Mouse (Mus musculus) induced T-regulatory cell, adult 2 months (primary cell): ENCODE results near the gene Dnajc25.

ENCODE experiments used
- DNase-seq: peaks from one replicate; pipeline ENCODE4 v3.0.0-alpha.2; 2012; ENCODE audit warnings: low read depth

Gene Dnajc25

DNA sequence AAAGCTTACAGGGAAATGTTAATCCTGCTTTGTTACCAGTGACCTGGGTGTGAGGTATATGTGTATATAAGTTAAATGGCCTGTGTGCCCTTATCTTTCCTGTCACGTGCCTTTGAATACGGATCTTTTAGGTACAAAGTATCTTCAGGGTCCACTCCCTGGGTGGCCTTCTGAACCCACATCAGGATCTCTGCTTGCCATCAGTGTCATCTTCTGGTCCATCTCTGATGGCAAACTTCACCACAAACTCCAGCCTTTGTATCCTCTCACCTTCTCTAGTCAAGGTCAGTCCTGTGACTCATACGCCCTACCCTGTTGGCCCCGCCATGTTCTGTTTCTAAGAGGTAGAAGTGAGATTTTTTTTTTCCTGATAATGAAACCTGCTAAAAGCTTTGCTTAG lies at the start of gene Dnajc25:
Dnajc25 (plus strand) TSS at position 301 of the 400 bp plus-strand sequence.
- DNase-seq = no peak

DNA sequence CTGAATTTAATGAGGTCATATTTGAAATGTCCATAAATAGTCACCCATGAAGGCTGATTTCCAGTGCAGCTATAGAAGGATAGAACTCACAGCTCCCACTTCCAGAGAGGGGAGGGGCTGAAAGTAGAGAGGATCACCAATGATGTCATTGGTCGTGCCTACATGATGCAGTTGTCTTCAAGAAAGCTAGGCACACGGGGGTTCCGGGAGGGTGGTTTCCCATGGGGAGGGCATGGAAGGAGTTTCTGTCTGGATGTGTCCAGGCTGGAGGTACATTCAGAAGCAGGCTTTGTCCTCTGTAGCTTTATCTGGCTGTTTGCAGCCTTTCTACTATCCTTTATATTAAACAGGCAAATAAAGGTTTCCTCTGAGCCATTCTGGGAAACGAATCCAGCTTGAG lies 46.5 kb upstream of the Dnajc25 start:
- no peak for DNase-seq

DNA sequence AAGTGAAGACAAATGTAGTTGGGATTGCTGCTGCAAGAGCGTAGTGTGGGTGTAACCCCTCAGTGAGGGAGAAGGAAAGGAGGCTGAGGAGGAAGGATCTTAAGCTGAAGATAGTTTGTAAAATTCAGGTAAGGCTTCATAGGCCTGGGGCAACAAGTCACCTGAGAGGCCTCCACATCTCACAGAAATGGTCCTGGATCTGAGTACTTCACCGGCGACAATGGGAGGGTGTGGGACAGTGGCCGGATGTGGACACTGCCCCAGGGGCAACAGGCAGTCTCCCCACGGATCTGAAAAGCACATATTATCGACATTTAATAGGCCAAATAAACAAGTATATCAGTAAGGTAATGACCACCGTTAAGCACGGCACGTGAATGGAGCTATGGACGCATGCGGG lies 42.2 kb upstream of the Dnajc25 start:
- no peak for DNase-seq

DNA sequence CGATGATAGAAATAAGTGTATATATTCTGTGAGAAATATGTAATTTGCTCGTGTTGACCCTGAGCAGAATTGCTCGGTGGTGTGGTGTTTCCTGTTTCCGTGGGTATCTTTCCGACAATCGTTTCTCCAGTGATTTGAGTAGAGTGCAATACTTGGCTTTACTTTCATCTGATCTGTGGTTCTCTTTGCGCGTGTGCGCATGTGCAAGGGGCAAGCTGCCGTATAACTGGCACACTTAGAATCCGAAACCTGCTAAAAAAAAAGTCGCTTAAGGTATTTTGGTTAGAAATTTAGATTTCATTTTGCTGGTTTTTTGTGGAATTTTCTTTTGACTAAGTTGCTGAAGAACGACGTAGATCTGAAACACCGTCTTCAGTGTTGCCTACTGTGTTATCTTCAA lies 33.1 kb upstream of the Dnajc25 start:
- DNase-seq = no peak

DNA sequence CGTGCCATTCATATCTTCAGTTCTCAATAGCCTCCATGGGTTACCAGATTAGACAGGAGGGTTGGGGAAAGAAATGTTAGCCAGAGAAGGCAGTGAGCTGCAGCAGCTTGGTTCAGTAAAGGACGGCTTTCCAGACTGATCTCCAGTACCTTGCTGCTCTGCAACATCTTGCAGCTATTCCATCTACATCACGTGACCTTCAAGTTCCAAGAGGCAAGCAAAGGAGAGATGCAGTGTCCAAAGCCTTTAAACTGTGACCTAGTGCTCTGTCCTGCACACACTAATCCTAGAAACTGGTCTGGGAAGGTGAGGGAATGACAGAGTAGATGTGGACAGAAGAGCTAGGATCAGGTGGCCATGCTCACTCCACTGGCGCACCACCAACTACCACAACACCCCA lies 31.6 kb upstream of the Dnajc25 start:
- DNase-seq = no peak

DNA sequence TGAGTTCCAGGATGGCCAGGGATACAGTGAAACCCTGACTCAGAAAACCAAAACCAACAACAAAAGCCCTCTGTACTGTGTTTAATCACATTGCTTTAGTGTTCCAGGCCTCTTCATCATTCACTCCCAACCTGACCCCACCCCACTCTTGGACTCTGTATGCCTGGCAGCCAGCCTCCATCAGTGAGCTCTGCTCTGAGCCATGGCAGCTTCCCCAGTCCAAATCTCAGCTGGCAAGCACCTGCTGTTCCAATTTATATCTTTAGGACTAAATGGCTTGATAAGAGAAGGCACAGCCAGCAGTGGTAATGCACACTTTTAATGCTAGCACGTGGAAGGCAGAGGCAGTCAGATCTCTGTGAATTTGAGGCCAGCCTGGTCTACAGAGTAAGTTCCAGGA lies 29.7 kb upstream of the Dnajc25 start:
- DNase-seq = no peak

DNA sequence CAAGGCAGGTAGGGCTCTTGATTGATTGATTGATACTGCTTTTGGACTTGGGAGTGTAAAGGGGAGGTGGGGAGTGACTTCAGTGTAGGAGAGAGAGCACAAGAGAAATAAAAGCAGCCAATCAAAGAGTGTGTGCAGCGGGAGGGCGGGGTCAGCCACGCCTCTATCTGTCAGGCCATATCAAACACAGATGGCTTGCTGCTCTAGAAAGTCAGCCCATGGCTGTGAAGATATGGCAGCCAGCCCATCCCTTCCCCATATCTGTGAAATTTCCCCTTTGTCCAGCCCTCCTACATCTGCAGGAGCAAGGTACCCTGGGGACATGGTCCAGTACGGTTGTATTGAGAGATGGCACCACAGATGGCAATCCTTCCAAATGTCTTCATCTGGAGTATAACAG lies 24.2 kb upstream of the Dnajc25 start:
- no peak for DNase-seq

DNA sequence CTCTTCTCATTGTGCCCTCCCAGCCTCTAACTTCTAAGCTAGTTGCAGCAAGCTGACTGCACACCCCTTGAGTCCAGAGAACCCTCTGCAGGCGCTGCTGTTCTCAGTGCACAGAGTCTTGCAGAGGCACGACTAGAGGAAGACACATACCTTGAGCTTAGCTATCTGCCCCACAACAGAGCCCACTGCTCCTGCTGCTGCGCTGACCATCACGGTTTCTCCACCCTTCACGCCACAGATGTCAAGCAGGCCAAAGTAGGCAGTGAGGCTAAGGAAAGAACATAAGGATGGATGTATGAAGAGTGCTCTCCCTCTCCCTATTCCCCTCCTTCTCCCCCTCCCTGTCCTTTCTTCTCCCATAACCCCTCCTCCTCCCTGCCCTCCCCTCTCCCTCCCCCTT lies 19.2 kb upstream of the Dnajc25 start:
- no peak for DNase-seq

DNA sequence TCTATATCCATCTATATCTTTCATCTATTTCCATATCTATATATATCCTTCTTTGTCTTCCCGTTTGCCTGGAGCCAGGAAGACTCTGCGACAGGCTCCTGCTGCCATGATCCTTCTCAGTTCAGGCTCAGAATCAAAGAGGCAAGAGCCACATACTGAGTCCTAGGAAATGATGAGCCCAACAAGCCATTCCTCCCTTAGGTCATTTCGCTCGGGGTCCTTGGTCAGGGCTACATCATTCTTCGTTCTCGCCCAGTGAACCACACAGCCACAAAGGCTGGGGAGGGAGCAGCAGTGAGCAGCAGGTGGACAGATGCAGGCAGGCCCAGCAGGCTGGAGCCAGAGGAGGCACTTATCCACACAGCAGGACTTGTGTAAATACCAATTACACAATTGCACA lies 13.4 kb upstream of the Dnajc25 start:
- DNase-seq = no peak

DNA sequence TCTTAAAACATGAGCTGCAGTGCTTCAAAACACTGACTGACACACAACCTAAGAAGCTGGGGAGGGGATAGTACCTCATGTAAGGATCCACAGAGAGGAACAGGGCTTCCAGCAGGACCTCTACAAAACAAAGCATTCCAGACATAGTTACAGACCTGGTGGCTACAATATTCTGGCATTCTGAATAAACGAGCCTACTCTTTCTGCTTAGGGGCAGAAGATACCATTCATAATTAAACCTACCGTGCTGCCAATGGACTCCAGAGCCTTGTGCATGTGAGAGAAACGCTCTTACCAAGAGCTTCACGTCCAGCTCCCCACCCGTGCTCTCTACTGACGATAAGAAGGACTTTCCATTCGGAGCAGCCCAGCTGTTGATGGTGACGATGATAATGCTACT lies 12.1 kb upstream of the Dnajc25 start:
- DNase-seq = no peak

DNA sequence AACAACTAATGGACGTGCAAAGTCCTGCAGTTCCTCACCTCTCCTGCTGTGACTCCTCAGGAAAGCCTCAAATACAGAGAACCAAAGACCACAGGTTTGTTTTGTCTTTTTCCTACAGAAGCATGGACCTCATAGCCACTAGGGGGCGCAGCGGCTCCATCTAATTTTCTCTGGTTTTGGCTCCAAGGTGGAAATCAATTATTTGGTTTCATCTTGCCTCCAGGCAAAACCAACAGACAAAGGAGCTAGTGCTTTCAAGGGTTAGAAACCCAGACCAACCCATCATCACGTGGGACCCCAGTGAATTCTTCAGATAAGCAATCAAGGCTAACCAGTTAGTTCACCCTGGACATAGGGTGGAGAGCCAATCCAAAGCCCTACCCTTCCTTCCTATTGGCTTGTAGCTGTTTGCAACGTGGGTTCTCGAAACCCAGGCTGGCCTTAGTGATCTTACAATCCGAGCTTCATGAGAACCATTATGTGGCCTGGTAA lies 9.7 kb upstream of the Dnajc25 start:
- peak; percentile 89 for DNase-seq

DNA sequence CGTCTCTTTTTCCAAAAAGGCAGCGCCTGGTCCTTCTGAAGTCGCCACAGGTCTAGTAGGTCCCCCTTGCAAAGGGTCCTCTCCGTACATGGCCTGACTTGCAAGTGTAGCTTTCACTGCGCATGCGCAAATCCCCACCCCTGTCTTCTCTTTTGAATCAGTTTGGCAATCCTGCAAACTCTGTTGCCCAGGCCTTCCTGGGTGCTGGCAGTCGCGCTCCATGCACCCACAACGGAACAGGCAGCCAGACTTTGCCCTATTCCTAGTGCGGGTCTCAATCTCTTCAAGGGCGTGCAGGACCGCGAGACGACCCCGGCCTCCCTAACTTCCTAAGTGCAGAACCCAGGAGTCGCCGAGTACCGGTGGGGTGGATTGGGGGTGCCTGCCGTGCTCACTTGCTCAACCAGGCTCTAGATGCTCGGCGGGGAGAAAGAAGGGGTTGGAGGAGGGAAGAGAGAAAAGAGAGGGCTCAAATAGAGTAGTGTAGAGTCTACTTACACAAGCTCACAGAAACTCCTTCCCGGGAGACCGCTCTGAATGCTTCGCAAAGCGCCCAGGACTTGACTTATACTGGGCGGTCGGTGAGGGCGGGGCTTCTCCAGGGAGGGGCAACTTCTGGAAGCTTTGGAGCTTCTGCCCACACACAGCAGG lies 8.2 kb upstream of the Dnajc25 start, which contains the start of gene Ptgr1:
Ptgr1 (minus strand) TSS at position 580 of the 651 bp plus-strand sequence.
- DNase-seq = peak; percentile 87

DNA sequence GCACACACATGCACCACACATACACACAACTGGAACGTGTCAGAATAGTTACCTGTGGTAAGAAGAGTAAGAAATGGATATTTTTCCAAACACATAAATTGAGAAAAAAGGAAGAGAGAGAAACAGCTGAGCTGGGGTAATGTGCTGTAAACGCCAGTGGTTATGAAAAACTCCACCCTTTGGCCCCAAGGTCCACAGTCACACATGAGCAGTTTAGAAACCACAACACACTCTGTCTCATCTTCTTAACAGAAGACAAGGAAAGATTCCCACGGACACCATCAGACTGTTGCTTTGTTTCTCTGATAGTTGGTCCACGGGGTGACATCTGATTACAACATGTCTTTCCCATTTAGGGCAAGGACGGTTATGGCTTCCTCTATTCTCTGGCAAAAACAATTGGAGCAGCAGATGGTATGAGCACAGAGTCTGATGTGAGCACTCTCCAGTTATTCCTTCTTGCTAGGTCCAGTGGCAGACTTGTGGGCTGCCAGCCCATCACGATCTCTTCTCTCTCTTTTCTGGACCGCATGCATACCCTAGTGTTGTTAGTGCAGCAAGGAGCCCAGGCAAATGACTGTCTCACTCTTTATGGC lies 5.5 kb upstream of the Dnajc25 start:
- no peak for DNase-seq

DNA sequence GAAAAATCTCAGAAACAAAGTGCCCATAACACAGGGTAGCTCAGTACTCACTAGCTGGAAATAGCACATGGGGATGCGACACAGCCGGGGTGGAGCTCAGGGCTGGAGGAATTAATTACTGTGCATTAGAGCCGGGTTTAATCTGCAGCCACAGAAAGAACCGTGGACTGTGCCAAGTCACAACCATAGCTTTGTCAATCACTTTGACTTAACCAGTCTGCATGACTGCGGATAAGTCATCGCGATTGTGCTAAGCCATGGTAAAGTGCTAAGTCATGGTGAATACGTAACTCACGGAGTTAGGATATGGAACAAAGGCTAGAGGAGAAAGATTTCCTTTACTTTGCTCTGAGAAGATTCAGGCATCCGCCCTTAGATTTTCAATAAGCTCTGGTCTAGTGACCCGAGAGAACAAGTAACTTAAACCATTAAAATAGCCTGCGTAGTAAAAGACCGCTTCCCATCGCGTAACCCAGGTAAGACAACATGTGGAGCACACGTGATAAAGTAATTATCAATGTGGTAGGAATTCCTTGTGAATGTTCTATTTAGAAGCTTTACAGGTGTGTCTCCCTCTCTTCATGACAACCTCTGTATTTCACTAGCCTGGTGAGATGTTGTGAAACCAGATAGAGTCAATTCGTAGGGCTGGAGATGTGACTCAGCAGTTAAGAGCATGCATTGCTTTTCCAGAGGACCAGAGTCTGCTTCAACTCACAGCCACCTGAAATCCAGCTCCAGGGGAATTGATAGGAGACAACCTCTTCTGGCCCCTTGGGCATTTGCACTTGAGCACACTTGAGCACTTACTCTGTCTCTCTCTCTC lies 4.0 kb upstream of the Dnajc25 start:
- no peak for DNase-seq

DNA sequence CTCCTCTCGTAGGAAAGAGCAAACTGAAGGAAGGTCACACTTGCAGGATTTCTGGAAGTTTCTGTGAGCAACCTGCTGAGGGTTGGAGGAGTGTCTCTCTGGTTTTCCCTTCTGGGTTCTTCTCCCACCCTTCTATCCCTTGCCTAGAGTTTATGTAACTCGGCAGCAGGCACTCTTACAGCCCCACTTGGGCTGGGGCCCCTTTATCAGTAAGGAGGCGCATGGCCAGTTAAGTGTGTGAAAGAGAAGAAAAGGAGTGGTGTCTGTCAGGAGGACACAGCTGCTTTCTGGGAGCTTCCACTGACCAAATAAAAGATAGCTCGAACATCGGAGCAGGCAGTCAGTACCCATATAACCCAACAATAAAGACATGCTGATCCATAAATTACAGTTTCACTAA lies 2.7 kb upstream of the Dnajc25 start:
- DNase-seq = no peak

DNA sequence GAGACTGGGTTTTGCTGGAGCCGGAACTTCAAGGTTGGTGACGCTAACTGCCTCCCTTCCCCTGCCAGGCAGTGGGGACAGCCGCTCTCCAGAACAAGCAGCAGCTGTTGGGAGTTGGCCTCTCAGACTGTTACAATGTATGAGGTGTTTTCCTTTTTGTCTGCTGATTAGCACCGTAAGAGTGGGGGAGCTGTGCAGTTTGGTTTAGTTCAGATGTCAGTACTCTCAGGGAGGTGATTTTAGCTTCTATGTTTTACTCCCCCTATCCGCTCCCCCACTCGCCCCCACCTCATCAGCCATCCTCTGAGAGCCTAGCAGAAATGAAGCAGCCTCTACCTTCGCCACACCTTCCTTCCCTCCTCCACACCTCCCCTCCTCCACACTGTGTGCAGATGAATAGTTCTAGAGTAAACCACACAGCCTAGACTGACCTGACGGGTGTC lies 410 bp downstream of the Dnajc25 start:
- no peak for DNase-seq

DNA sequence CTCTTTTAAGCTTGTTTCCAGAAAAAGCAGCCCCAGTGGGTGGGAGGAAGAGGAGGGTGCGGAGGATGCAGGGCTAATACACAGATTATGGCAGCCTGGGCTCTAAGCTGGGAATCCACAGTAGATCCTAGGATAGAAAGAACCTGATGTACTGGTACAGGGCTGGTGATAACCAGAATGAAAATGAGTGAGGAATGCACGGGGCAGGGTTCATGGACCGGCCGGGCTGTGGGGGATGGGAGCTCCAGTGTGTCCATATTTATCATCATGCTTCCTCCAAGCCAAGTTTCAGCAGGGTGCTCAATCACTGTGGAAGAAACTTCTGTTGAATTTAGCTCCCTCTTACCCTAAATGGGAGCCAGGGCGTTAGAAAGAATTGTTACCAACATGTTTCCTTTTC lies 2.2 kb downstream of the Dnajc25 start:
- DNase-seq = no peak

DNA sequence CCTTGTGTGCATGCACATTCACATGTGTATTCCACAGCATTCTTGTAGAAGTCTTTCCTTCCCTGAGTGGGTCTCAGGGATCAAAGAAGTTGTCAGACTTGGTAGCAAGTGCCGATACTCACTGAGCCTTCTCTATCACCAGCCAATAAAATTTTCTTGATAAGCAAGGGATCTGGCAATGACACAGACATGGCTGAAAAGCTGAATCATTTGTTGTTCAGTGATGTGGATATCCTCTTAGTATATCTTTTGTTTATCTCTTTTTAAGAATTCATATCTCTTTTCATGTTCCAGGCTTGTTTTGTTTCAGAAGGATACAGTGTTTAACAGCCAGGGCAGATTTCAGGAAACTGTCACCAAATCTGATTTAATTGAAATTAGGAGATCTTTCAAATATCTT lies 3.8 kb downstream of the Dnajc25 start:
- no peak for DNase-seq

DNA sequence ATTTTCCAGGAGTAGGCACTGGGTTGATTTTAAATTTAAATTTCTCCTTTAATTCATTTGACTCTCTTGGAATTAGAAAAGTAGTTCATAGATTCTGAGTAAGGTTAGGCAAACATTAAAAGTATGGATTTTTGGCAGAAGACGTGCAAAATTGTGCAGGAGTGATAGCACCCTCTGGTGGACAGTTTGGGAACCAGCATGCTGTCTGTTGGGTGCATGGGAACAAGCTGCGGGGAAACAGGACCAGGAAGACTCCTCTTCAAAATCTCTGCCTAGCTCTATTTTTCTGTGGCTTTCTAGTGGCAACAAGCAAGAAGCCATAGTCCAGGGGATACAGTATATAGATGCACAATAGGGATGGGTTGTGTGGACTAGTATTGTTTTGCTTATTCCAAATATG lies 4.8 kb downstream of the Dnajc25 start:
- DNase-seq = peak; percentile 86

DNA sequence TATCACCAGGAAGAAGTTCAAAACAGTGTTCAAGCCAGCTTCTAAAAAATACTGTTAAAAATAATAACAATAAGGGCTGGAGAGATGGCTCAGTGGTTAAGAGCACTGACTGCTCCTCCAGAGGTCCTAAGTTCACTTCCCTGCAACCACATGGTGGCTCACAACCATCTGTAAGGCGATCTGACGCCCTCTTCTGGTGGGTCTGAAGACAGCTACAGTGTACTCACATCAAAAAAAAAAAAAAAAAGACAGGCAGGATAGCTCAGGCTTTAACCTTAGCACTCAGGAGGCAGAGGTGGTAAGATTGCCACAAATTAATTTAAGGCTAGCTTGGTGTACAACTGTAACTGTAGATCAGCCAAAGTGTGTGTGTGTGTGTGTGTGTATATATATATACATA lies 5.8 kb downstream of the Dnajc25 start:
- peak; percentile 85 for DNase-seq

DNA sequence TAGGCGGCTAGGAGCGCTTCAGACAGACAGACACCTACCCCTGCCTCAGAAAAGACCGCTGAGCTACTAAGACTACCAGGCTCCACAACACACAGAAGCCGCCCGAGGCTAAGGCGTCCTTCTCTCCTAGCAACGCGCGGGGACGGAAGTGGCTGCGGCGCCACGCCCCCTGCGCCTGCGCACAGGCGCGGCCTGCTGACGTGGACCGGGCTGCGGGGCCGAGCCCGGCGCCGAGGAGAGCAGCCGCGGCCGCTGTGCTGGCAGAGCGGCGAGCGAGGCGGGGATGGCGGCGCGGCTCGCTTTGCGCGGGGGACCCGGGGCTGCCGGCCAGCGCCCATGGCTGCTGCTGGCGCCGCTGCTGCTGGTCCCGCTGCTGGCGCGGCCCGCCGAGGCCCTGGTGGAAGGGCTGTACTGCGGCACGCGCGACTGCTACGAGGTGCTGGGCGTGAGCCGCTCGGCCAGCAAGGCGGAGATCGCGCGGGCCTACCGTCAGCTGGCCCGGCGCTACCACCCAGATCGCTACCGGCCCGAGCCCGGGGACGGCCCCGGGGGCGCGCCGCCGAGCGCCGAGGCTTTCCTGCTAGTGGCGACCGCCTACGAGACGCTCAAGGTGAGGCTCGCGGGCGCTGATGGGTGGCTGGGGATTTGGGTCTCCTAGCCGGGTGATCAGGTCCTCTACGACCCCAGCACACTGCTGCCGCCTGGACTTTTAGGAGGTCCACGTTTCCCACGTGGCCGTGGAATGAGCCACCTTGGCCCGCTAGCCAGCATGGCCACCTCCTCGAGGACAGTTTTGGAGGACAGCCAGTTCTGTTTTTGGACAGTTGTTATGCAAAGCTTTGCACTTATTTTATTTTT lies 8.3 kb downstream of the Dnajc25 start, which contains the start of gene Gm20503:
Gm20503 (plus strand) TSS at position 263 of the 858 bp plus-strand sequence.
- peak; percentile 94 for DNase-seq

DNA sequence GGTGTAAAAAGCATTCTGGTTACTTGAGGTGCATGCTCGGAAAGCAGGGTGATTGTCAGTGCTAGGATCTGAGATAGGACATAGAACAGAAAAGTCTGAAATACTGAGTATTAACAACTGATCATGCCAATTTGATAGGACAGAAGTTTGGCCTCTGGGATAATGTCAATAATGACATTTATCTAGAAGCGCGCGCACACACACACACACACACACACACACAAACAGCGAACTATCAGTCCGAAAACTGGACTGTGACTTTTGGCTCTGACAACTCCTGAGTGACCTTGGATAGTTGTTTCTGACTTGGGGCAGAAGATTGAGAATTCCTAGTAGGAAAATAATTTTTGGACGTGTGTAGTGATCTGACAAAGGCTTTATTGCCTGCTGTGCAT lies 8.9 kb downstream of the Dnajc25 start:
- DNase-seq = no peak
